Mouse (Mus musculus) bone marrow macrophage, adult 2 months (primary cell): ENCODE results near the gene Wee1. TPM values are rescaled to one million over a fixed set of nuclear protein-coding genes. Genes with fewer than 3 reads are reported as not detected.

Experiments
- H3K27ac ChIP-seq: 2 replicates; pipeline ENCODE4 v1.5.1; 2012; ENCODE audit warnings: low read depth, low read length; ENCODE audit not compliant: insufficient read depth
- H3K4me1 ChIP-seq: 2 replicates; pipeline ENCODE4 v1.6.1; 2012; ENCODE audit warnings: low read length; ENCODE audit not compliant: control insufficient read depth, insufficient read depth
- H3K4me3 ChIP-seq: 2 replicates; pipeline ENCODE4 v1.5.1; 2012; ENCODE audit warnings: mild to moderate bottlenecking, low read length, moderate library complexity; ENCODE audit not compliant: insufficient read depth
- CTCF ChIP-seq: IDR thresholded peaks from 2 replicates; pipeline ENCODE4 v1.5.1; 2012; ENCODE audit warnings: low read depth, mild to moderate bottlenecking, low read length, moderate library complexity
- POLR2A ChIP-seq: IDR thresholded peaks from 2 replicates; pipeline ENCODE4 v1.6.1; 2012; ENCODE audit warnings: mild to moderate bottlenecking, low read depth, low read length, borderline replicate concordance
- polyA plus RNA-seq: library from polyadenylated mRNA; stranded (reverse); fragments of >200 nt; gene quantifications from 2 replicates; pipeline ENCODE4 v1.2.4, GENCODE M21; 2012; ENCODE audit not compliant: missing spikeins, insufficient read depth, insufficient read length

The Wee1 gene
- 7.1 and 7.2 TPM in 2 replicates for polyA plus RNA-seq

DNA sequence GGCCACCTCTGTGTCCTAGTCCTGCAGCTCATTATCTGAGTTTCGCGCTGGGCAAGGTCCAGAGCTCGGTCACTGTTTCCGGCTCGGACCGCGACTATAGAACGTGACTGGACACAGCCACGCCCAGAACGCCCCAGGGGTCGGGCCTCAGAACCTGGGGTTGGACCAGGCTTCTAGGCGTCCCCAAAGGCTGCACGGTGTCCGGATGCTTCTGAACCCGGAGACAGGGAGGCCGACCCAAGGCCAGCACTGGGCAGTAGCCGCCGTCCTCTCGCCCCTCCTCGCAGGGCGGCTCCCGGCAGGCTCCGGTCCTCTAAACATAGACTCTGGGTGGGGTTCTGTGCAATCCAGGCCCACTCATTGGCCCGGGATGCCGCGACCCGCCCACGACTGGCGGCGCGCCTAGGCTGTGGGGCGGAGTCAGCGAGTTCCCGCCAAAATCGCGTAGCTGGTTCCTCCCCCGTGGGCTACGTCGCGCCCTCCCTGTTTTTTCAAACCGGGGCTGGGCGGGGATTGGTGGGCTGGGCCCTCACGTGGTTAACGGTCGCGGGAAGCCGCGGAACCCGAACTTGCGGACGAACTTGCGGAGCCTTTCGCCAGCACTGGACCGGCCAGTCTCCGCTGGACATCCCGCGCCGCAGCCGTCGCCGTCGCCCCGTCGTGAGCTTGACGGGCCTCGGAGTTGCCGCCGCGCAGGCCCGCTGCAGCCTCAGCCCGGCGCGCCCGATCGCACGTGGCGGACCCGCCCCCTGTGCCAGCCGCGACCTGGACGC lies at the start of gene Wee1:
Wee1 (plus strand) TSS at position 531 of the 773 bp plus-strand sequence.
- peak within 1 kb of the TSS; percentile 74 for H3K27ac ChIP-seq
- peak within 1 kb of the TSS; percentile 96 for H3K4me3 ChIP-seq
- TF ChIP-seq POLR2A (no peak), CTCF (no peak)
- H3K4me1 ChIP-seq = peaks cover 13% of the 10 kb centered on the region

DNA sequence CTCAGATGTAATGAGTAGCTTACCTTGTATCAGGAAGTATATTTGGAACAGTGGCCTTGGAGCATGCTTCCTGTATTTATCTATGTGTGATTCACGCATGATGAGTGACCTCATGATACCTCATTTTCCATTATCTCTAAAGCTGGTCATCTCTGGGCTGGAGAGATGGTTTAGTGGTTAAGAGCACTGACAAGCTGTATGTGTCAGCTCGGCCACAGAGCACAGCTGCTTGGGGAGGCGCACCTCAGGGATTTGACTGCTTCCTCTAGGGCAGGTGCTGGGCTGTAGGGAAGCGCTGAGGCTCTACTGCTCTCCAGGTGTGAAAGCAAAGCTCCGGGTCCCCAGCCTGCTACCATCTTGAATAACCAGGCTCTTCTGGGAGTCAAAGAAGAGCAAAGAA lies 43.7 kb upstream of the Wee1 start:
- H3K4me1 ChIP-seq = no peaks in the 10 kb centered on the region
- no peak overlapping the region for H3K4me3 ChIP-seq
- TF ChIP-seq POLR2A = no peak
- no peak for TF ChIP-seq CTCF
- no peak overlapping the region for H3K27ac ChIP-seq

DNA sequence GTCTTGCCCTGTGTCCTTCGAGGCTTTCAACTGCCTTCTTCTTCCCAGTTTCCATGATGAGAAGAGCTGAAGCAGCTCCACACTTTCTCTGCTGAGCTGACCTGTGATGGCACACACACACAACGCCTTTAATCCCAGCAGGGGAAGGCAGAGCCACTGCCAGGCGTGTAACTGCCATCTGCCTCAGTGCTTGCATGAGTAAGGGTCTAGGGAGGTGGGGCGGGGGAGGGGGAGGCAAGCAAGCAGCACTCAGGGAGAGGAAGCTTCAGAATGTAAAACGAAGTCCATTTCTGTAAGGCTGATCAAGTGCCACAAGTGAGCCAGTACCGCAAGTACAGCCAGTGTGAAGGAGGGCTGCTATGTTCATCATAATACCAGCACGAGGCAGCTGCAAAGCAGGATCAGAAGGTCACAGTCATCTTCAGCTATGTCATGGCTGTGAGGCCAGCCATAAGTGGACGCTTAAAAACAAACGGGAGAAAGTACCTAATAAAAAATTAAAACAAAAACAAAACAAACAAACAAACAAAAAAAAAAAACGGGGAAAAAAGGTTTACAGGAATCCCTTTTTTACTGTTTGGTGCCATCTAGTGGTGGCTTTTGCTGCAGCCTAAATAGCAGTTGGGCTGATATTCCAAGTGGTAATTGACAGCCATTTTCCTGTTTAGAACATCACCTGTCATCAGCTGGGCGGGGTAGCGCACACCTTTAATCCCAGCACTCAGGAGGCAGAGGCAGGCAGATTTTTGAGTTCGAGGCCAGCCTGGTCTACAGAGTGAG lies 38.3 kb upstream of the Wee1 start:
- no peak overlapping the region for H3K27ac ChIP-seq
- no peak for TF ChIP-seq CTCF
- no peak for TF ChIP-seq POLR2A

DNA sequence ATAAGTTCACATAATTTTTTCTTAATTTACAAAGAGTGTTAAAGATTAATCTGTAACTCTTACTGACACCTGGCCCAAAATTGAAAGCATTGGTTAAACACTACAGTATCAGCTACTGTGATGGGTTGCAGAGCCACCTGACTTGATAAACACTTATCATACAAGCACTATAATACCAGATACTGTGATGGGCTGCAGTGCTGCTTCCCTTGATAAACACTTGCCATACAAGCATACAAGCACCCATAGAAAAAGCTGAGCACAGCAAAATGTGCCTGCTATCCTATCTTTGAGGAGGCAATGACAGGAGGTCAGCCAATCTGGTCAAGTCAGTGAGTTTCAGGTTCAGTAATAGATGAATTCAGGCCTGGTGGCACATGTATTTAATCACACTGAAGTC lies 36.6 kb upstream of the Wee1 start:
- H3K4me3 ChIP-seq = no peak overlapping the region
- H3K27ac ChIP-seq = no peak overlapping the region
- TF ChIP-seq POLR2A (no peak), CTCF (no peak)
- H3K4me1 ChIP-seq = 0 out of 2 replicates have a peak, but pooled peaks cover 2% of the 10 kb centered on the region

More for the DNA sequence above, 38.3 kb upstream of the Wee1 start:
- no peak overlapping the region for H3K4me3 ChIP-seq
- H3K4me1 ChIP-seq = 0 out of 2 replicates have a peak, but pooled peaks cover 2% of the 10 kb centered on the region

DNA sequence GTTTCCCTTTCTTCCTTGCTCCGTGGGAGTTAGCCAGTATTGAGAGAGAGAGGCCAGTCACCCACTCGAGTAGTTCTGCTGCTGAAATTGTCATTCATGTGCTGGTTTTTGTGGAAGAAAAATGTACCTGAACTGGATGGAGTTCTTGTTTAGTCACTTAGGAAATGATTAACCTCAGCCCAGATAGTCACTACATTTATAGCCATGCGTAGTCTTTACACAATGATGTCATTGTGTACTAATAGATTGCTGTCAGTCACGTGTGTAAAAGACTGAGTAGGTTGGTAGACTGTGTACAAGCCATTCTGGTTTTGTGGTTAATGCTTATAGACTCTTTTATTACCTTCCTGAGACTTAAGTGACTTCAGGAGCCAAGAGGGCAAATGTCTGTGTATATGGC lies 33.9 kb upstream of the Wee1 start:
- no peak overlapping the region for H3K27ac ChIP-seq
- TF ChIP-seq POLR2A (no peak), CTCF (no peak)
- H3K4me1 ChIP-seq = 0 out of 2 replicates have a peak, but pooled peaks cover 2% of the 10 kb centered on the region
- H3K4me3 ChIP-seq = no peak overlapping the region

DNA sequence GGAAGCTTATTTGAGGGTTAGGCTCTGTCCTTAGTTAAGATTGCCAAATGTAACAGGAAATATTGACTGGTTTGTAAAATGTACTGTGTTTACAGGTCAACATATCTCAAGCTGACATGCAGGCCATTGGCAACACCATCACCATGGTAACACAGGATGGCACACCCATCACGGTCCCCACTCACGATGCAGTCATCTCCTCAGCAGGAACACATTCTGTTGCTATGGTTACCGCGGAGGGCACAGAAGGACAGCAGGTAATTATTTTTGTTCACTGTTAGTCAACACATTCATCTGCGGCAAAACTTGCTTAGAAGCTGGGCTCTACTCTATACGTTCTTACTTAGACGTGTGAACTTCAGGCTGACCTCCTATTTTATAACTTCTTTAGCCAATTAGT lies 30.2 kb upstream of the Wee1 start:
- Histone ChIP-seq H3K4me3 (no peak overlapping the region), H3K4me1 (0 out of 2 replicates have a peak, but pooled peaks cover 2% of the 10 kb centered on the region), H3K27ac (no peak overlapping the region)
- TF ChIP-seq CTCF = no peak
- no peak for TF ChIP-seq POLR2A

DNA sequence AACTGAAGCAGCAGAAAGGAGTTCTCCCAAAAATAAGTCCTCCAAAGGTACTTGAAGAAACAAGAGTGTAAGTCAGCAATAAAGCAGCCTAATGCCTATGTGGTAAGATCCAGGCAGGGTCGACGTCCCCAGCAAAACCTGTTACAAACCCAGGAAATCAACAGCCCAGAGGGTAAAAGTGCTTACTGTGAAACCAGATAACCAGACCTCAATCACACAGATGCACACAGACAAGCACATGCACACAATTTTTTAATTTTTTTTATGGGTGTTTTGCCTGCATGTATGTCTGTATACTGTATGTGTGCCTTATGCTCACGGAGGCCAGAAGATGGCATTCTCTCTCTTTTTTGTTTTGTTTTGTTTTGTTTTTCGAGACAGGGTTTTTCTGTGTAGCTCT lies 25.5 kb upstream of the Wee1 start:
- no peak overlapping the region for H3K27ac ChIP-seq

DNA sequence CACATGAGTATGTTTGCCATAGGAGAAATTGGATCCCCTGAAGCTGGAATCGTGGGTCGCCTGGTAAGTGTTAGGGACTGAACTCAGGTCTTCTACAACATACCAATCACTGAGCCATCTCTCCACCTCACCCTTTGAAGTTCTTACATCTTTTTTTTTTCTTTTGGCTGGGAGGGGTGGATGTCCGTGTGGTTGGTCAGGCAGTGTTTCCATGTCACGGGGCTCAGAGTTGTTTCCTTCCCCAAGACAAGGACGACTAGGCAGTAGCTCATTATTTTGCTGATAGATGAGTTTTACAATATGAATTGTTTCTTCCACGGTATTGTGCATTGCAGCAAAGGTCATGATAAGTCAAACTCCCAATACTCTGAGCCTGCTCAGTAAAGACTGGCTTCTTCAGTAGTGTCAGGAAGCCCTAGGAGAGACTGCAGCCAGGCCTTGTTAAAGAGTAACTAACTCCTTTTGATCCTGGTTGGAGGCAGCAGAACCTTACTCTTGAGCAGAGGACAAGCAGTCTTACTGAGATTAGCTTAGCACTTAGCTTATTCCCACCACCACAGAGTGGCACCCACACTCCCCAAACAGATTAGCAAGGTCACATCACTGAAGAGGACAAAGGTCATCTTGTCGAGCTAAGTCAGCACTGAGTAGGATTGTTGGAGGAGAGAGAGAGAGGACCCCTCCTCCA lies 24.6 kb upstream of the Wee1 start:
- H3K4me3 ChIP-seq = no peak overlapping the region
- H3K4me1 ChIP-seq = peaks cover 7% of the 10 kb centered on the region
- peak overlapping the region; percentile 33 for H3K27ac ChIP-seq
- TF ChIP-seq CTCF (no peak), POLR2A (no peak)

More for the DNA sequence above, 25.5 kb upstream of the Wee1 start:
- TF ChIP-seq CTCF (no peak), POLR2A (no peak)
- H3K4me1 ChIP-seq = peaks cover 7% of the 10 kb centered on the region
- no peak overlapping the region for H3K4me3 ChIP-seq

DNA sequence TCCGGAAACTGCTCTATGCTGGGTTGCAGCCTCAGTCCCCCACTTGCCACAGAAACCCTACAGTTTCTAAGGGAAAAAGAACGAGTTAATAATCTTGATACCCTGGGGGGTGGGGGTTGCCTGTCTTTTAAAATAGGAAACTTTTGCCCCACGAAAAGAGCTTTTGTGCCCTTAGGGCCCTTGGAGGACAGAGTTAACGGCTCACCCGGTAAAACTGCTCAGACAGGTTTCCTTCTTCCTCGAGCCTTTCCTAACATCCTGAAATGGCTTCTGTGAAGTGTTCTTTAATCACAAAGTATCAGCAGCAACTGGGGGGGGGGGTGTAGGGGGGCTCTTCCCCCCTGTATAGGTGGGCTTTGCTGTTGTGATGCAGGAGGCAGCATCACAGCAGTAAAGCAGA lies 21.0 kb upstream of the Wee1 start:
- Histone ChIP-seq H3K4me3 (no peak overlapping the region), H3K27ac (no peak overlapping the region), H3K4me1 (peaks cover 7% of the 10 kb centered on the region)
- no peak for TF ChIP-seq CTCF
- no peak for TF ChIP-seq POLR2A
